Mouse (Mus musculus): ENCODE data around the gene Shkbp1. TPM values are rescaled to one million over a fixed set of nuclear protein-coding genes. Genes with fewer than 3 reads are reported as not detected.

Gene Shkbp1
- total and polyA plus RNA-seq, 3 experiments: 24.2 to 77.0 TPM; not detected in 1

GRCm38 (mm10) chr7:27397048-27397949 is 41.5 kb upstream of the Shkbp1 start (continued):
- TF ChIP-seq MAZ (IDR thresholded peaks at IDR 0.05; ENCODE audit: low read depth, low read length): no peak
- peak; percentile 72 for TF ChIP-seq ZC3H11A (IDR thresholded peaks at IDR 0.05; ENCODE audit: low read depth, low read length)
- peak; percentile 73 for TF ChIP-seq RAD21 (IDR thresholded peaks at IDR 0.05; ENCODE audit: low read depth, low read length)
- TF ChIP-seq MXI1 (IDR thresholded peaks at IDR 0.05; ENCODE audit: low read depth, low read length): peak; percentile 95

GRCm38 (mm10) chr7:27396184-27397047 is 40.6 kb upstream of the Shkbp1 start:
- Histone ChIP-seq H3K9ac (ENCODE audit: control insufficient read depth, low read depth, low read length, poor library complexity, severe bottlenecking) (no peak overlapping the region), H3K27ac (ENCODE audit: control insufficient read depth, low read depth, low read length) (no peak overlapping the region)
- TF ChIP-seq CHD1 (IDR thresholded peaks at IDR 0.05; ENCODE audit: low read depth, low read length) (no peak), SIN3A (IDR thresholded peaks at IDR 0.05; ENCODE audit: low read length) (peak; percentile 88), MXI1 (IDR thresholded peaks at IDR 0.05; ENCODE audit: low read depth, low read length) (peak; percentile 60), GABPA (IDR thresholded peaks at IDR 0.05; ENCODE audit: low read depth, low read length) (no peak), BHLHE40 (IDR thresholded peaks at IDR 0.05; ENCODE audit: borderline replicate concordance, low read depth, low read length) (no peak), MAZ (IDR thresholded peaks at IDR 0.05; ENCODE audit: low read depth, low read length) (peak; percentile 76), EP300 (IDR thresholded peaks at IDR 0.05; ENCODE audit: low read depth in 1 of 2, low read length in 2 of 2) (no peak), CTCF (IDR thresholded peaks at IDR 0.05 in 2 of 3, conservative IDR thresholded peaks at IDR 0.05 in 1 of 3; ENCODE audit: control insufficient read depth in 1 of 3, insufficient read depth in 1 of 3, low read depth in 2 of 3, low read length in 3 of 3, poor library complexity in 1 of 3, severe bottlenecking in 1 of 3) (0 out of 6 replicates have a peak, but pooled peaks of 1 of the 3 experiments have one; percentile 26), CHD2 (IDR thresholded peaks at IDR 0.05; ENCODE audit: low read length) (peak; percentile 26), ELF1 (IDR thresholded peaks at IDR 0.05; ENCODE audit: low read depth, low read length) (no peak), MYB (IDR thresholded peaks at IDR 0.05; ENCODE audit: low read depth, low read length) (no peak)

More at GRCm38 (mm10) chr7:27396184-27397047, 40.6 kb upstream of the Shkbp1 start:
- Histone ChIP-seq H3K36me3 (ENCODE audit: control insufficient read depth in 1 of 2, insufficient read depth in 2 of 2, low read length in 2 of 2) (peaks cover 0 to 2% of the 10 kb centered on the region in 2 experiments; a peak in 1 of 4 replicates), H3K27me3 (ENCODE audit: control insufficient read depth in 1 of 2, insufficient read depth in 2 of 2, low read length in 2 of 2) (no peaks in the 10 kb centered on the region; a peak in 1 of 4 replicates), H3K4me3 (ENCODE audit: control insufficient read depth in 1 of 2, insufficient read depth in 1 of 2, low read depth in 2 of 2, low read length in 2 of 2) (peak overlapping the region; percentile 17 to 27; a peak in 3 of 4 replicates), H3K9me3 (replicated peaks; ENCODE audit: insufficient read depth, low read length) (no peaks in the 10 kb centered on the region), H3K79me2 (ENCODE audit: control insufficient read depth, insufficient read depth, low read length, poor library complexity) (no peaks in the 10 kb centered on the region), H3K4me1 (ENCODE audit: control insufficient read depth in 1 of 2, insufficient read depth in 2 of 2, low read length in 2 of 2) (0 out of 4 replicates have a peak, but pooled peaks cover 0 to 3% of the 10 kb centered on the region in 2 experiments)
- peak; percentile 56 for DNase-seq (ENCODE audit: low read depth, low spot score)

All from MEL (cell line).